Mouse (Mus musculus) heart, embryonic 16.5 days (tissue): ENCODE results near the gene Gpr141. TPM values are rescaled to one million over a fixed set of nuclear protein-coding genes. Genes with fewer than 3 reads are reported as not detected.

Experiments
- ATAC-seq: fragments of 200-750 bp; cut with Nextera tagmentation; replicated peaks from 2 replicates; pipeline ENCODE4 v1.8.0; 2017; ENCODE audit warnings: moderate number of reproducible peaks; ENCODE audit not compliant: insufficient read depth, low FRiP score; ENCODE audit errors: extremely low read depth
- H3K27ac ChIP-seq: fragments of 300-500 bp; sonication (generic); 2 replicates; pipeline ENCODE4 v1.5.1; 2014; ENCODE audit warnings: mild to moderate bottlenecking, low read length, control low read depth, moderate library complexity
- H3K27me3 ChIP-seq: fragments of 300-500 bp; sonication (generic); 2 replicates; pipeline ENCODE4 v1.6.1; 2014; ENCODE audit warnings: low read length, mixed read lengths; ENCODE audit not compliant: control insufficient read depth, insufficient read depth
- H3K36me3 ChIP-seq: fragments of 300-500 bp; sonication (generic); 2 replicates; pipeline ENCODE4 v1.6.1; 2014; ENCODE audit not compliant: control insufficient read depth, insufficient read depth
- H3K4me1 ChIP-seq: fragments of 300-500 bp; sonication (generic); 2 replicates; pipeline ENCODE4 v1.6.1; 2014; ENCODE audit warnings: low read length, mixed read lengths; ENCODE audit not compliant: control insufficient read depth, insufficient read depth
- H3K4me2 ChIP-seq: fragments of 300-500 bp; sonication (generic); 2 replicates; pipeline ENCODE4 v1.6.1; 2014; ENCODE audit warnings: low read depth, mild to moderate bottlenecking, control low read depth, low read length
- H3K4me3 ChIP-seq: fragments of 300-500 bp; sonication (generic); 2 replicates; pipeline ENCODE4 v1.5.1; 2014; ENCODE audit warnings: mild to moderate bottlenecking, control low read depth, low read length
- H3K9ac ChIP-seq: fragments of 300-500 bp; sonication (generic); 2 replicates; pipeline ENCODE4 v1.6.1; 2014; ENCODE audit warnings: low read length, control low read depth
- H3K9me3 ChIP-seq: fragments of 300-500 bp; sonication (generic); replicated peaks from 2 replicates; pipeline ENCODE4 v1.6.1; 2016; ENCODE audit warnings: low read length; ENCODE audit not compliant: control insufficient read depth
- WGBS: fragments of 180-500 bp; shearing (Covaris S2); extraction: QIAGEN DNeasy Blood & Tissue Kit; methylation state at CpG from one replicate; pipeline ENCODE4 v1.1.7; 2014; 5-methylcytosine and 5-hydroxymethylcytosine counted together
- polyA plus RNA-seq: library from polyadenylated mRNA; unstranded; fragments of >200 nt; fragmentation: Nextera tagmentation; extraction: Ambion mirVana; gene quantifications from 2 replicates; pipeline ENCODE4 v1.2.1, GENCODE M21; 2015

Gene Gpr141
- 0.46 and 1.1 TPM in 2 replicates for polyA plus RNA-seq

GRCm38 (mm10) chr13:19824071-19824470 is at the start of gene Gpr141:
Gene Gpr141, minus strand, starts transcription at chr13:19824257.
- no peaks in the 10 kb centered on the region for H3K4me1 ChIP-seq
- H3K9ac ChIP-seq: no peak within 1 kb of the TSS
- H3K4me3 ChIP-seq: no peak within 1 kb of the TSS
- no peak within 1 kb of the TSS for H3K27ac ChIP-seq
- no peaks in the 10 kb centered on the region for H3K36me3 ChIP-seq
- no peaks in the 10 kb centered on the region for H3K27me3 ChIP-seq
- ATAC-seq: no peak
- no peaks in the 10 kb centered on the region for H3K9me3 ChIP-seq
- WGBS: 47% methylated on average over 3 of the region's 3 CpGs
- no peak within 1 kb of the TSS for H3K4me2 ChIP-seq

GRCm38 (mm10) chr13:19864241-19864640 is 40.2 kb upstream of the Gpr141 start:
- H3K4me3 ChIP-seq: no peak overlapping the region
- H3K4me1 ChIP-seq: no peaks in the 10 kb centered on the region
- H3K27me3 ChIP-seq: no peaks in the 10 kb centered on the region
- no peak for ATAC-seq
- H3K9ac ChIP-seq: no peak overlapping the region
- no peaks in the 10 kb centered on the region for H3K9me3 ChIP-seq
- no peak overlapping the region for H3K27ac ChIP-seq
- no peaks in the 10 kb centered on the region for H3K36me3 ChIP-seq
- no peak overlapping the region for H3K4me2 ChIP-seq

- 53% methylated on average over 9 of the region's 9 CpGs for WGBS
- Histone ChIP-seq H3K27ac (no peak overlapping the region), H3K4me1 (no peaks in the 10 kb centered on the region), H3K9ac (no peak overlapping the region), H3K27me3 (no peaks in the 10 kb centered on the region), H3K36me3 (no peaks in the 10 kb centered on the region), H3K4me3 (no peak overlapping the region), H3K4me2 (no peak overlapping the region), H3K9me3 (no peaks in the 10 kb centered on the region)
- ATAC-seq: no peak; the same call in 1 of the 2 replicates
These were observed 30.7 kb upstream of the Gpr141 start for GRCm38 (mm10) chr13:19854629-19855333.

- no peaks in the 10 kb centered on the region for H3K9me3 ChIP-seq
- no peak for ATAC-seq
- H3K4me2 ChIP-seq: no peak overlapping the region
- H3K9ac ChIP-seq: no peak overlapping the region
- H3K4me1 ChIP-seq: no peaks in the 10 kb centered on the region
- no peaks in the 10 kb centered on the region for H3K36me3 ChIP-seq
- no peak overlapping the region for H3K27ac ChIP-seq
- WGBS: 49% methylated on average over 2 of the region's 2 CpGs
- H3K27me3 ChIP-seq: no peaks in the 10 kb centered on the region
- H3K4me3 ChIP-seq: no peak overlapping the region
These were observed 30.0 kb upstream of the Gpr141 start for GRCm38 (mm10) chr13:19854049-19854448.

GRCm38 (mm10) chr13:19843448-19843847 is 19.4 kb upstream of the Gpr141 start:
- 69% methylated on average over 2 of the region's 2 CpGs for WGBS
- no peak overlapping the region for H3K27ac ChIP-seq
- ATAC-seq: no peak
- H3K4me3 ChIP-seq: no peak overlapping the region
- no peaks in the 10 kb centered on the region for H3K4me1 ChIP-seq
- H3K36me3 ChIP-seq: no peaks in the 10 kb centered on the region
- no peaks in the 10 kb centered on the region for H3K9me3 ChIP-seq
- no peak overlapping the region for H3K4me2 ChIP-seq
- no peaks in the 10 kb centered on the region for H3K27me3 ChIP-seq
- no peak overlapping the region for H3K9ac ChIP-seq

GRCm38 (mm10) chr13:19842707-19843106 is 18.6 kb upstream of the Gpr141 start:
- ATAC-seq: no peak
- H3K4me3 ChIP-seq: no peak overlapping the region
- no peaks in the 10 kb centered on the region for H3K9me3 ChIP-seq
- no peaks in the 10 kb centered on the region for H3K4me1 ChIP-seq
- no peaks in the 10 kb centered on the region for H3K36me3 ChIP-seq
- WGBS: 68% methylated on average over 3 of the region's 3 CpGs
- no peak overlapping the region for H3K27ac ChIP-seq
- H3K9ac ChIP-seq: no peak overlapping the region
- H3K4me2 ChIP-seq: no peak overlapping the region
- H3K27me3 ChIP-seq: no peaks in the 10 kb centered on the region

GRCm38 (mm10) chr13:19841615-19842014 is 17.6 kb upstream of the Gpr141 start:
- Histone ChIP-seq H3K36me3 (no peaks in the 10 kb centered on the region), H3K4me1 (no peaks in the 10 kb centered on the region), H3K9me3 (no peaks in the 10 kb centered on the region), H3K27me3 (no peaks in the 10 kb centered on the region), H3K4me3 (no peak overlapping the region), H3K4me2 (no peak overlapping the region), H3K27ac (no peak overlapping the region), H3K9ac (no peak overlapping the region)
- ATAC-seq: no peak
- 60% methylated on average over 5 of the region's 5 CpGs for WGBS

GRCm38 (mm10) chr13:19840206-19840605 is 16.1 kb upstream of the Gpr141 start:
- no peaks in the 10 kb centered on the region for H3K36me3 ChIP-seq
- no peak overlapping the region for H3K27ac ChIP-seq
- H3K4me3 ChIP-seq: no peak overlapping the region
- no peak overlapping the region for H3K4me2 ChIP-seq
- no peaks in the 10 kb centered on the region for H3K27me3 ChIP-seq
- H3K9ac ChIP-seq: no peak overlapping the region
- no peaks in the 10 kb centered on the region for H3K4me1 ChIP-seq
- 80% methylated on average over 1 of the region's 1 CpGs for WGBS
- H3K9me3 ChIP-seq: no peaks in the 10 kb centered on the region
- no peak for ATAC-seq

- Histone ChIP-seq H3K27me3 (no peaks in the 10 kb centered on the region), H3K9me3 (no peaks in the 10 kb centered on the region), H3K4me3 (no peak overlapping the region), H3K4me2 (no peak overlapping the region), H3K4me1 (no peaks in the 10 kb centered on the region), H3K9ac (no peak overlapping the region), H3K36me3 (no peaks in the 10 kb centered on the region), H3K27ac (no peak overlapping the region)
- ATAC-seq: no peak
- 86% methylated on average over 4 of the region's 4 CpGs for WGBS
These were observed 6.5 kb upstream of the Gpr141 start for GRCm38 (mm10) chr13:19830560-19830959.
